Mouse (Mus musculus): Measurements from ENCODE around the gene Ccdc84.

DNA sequence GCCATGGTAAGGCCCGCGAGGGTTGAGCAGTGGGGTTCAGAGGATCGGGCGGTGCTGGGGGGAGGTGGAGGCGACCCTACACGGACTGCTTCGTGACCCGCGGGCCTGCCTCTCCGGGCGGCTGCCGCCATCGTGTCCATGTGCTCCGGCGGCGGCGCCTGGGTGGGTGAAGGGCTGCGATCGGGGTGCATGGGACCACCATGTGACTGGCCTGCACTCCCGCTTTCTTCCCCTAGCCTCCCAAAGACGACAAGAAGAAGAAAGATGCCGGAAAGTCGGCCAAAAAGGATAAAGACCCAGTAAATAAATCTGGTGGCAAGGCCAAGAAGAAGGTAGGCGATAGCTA is 10.6 kb downstream of the Ccdc84 start:
- TF ChIP-seq POLR2A (IDR thresholded peaks at IDR 0.05; ENCODE audit: borderline replicate concordance, insufficient read depth, low read length), result no peak
- TF ChIP-seq CTCF (IDR thresholded peaks at IDR 0.05; ENCODE audit: borderline replicate concordance, insufficient read depth, low read depth, low read length), result no peak

Measured in cerebellum, adult 2 months (tissue).